Mouse (Mus musculus) MEL (cell line): ENCODE data around the gene Btaf1. TPM values are rescaled to one million over a fixed set of nuclear protein-coding genes. Genes with fewer than 3 reads are reported as not detected.

ENCODE experiments used
- DNase-seq: peaks from one replicate; pipeline ENCODE4 v3.0.0; 2011; ENCODE audit warnings: low read depth, low spot score
- H3K27ac ChIP-seq: 2 replicates; pipeline ENCODE4 v1.5.1; 2012; ENCODE audit warnings: low read depth, mild to moderate bottlenecking, control low read depth, low read length, moderate library complexity; ENCODE audit not compliant: control insufficient read depth
- H3K27me3 ChIP-seq, 2 experiments: fragments of 150-350 bp in 1 of 2; sonication (generic) in 1 of 2; 2 replicates each; pipeline ENCODE4 v1.6.1; 2012; ENCODE audit warnings: low read length in 2 of 2, mild to moderate bottlenecking in 2 of 2, improper control_type of control experiment in 1 of 2, moderate library complexity in 1 of 2; ENCODE audit not compliant: insufficient read depth in 2 of 2, control insufficient read depth in 1 of 2
- H3K36me3 ChIP-seq, 2 experiments: 2 replicates each; pipeline ENCODE4 v1.6.1; 2012 to 2014; ENCODE audit warnings: low read length in 2 of 2, improper control_type of control experiment in 1 of 2, inconsistent platforms in 1 of 2, mild to moderate bottlenecking in 1 of 2; ENCODE audit not compliant: insufficient read depth in 2 of 2, control insufficient read depth in 1 of 2
- H3K4me1 ChIP-seq, 2 experiments: fragments of 150-350 bp in 1 of 2; sonication (generic) in 1 of 2; 2 replicates each; pipeline ENCODE4 v1.6.1; 2012; ENCODE audit warnings: low read length in 2 of 2, improper control_type of control experiment in 1 of 2, mild to moderate bottlenecking in 1 of 2; ENCODE audit not compliant: insufficient read depth in 2 of 2, control insufficient read depth in 1 of 2
- H3K4me3 ChIP-seq, 2 experiments: fragments of 150-350 bp in 1 of 2; sonication (generic) in 1 of 2; 2 replicates each; pipeline ENCODE4 v1.5.1; 2012; ENCODE audit warnings: low read depth in 2 of 2, low read length in 2 of 2, mild to moderate bottlenecking in 2 of 2, moderate library complexity in 2 of 2, control low read depth in 1 of 2, improper control_type of control experiment in 1 of 2; ENCODE audit not compliant: control insufficient read depth in 1 of 2, insufficient read depth in 1 of 2
- H3K79me2 ChIP-seq: 2 replicates; pipeline ENCODE4 v1.6.1; 2012; ENCODE audit warnings: mild to moderate bottlenecking, low read length, moderate library complexity; ENCODE audit not compliant: control insufficient read depth, poor library complexity, insufficient read depth
- H3K9ac ChIP-seq: 2 replicates; pipeline ENCODE4 v1.6.1; 2012; ENCODE audit warnings: low read depth, mild to moderate bottlenecking, control low read depth, low read length, moderate library complexity; ENCODE audit not compliant: control insufficient read depth, poor library complexity, severe bottlenecking
- H3K9me3 ChIP-seq: fragments of 150-350 bp; sonication (generic); replicated peaks from 2 replicates; pipeline ENCODE4 v1.6.1; 2012; ENCODE audit warnings: mild to moderate bottlenecking, low read length, improper control_type of control experiment, moderate library complexity; ENCODE audit not compliant: insufficient read depth
- BHLHE40 ChIP-seq: IDR thresholded peaks from 2 replicates; pipeline ENCODE4 v1.6.1; 2012; ENCODE audit warnings: low read depth, mild to moderate bottlenecking, inconsistent platforms, low read length, improper control_type of control experiment, borderline replicate concordance
- CHD1 ChIP-seq: IDR thresholded peaks from 2 replicates; pipeline ENCODE4 v1.6.1; 2012; ENCODE audit warnings: low read depth, mild to moderate bottlenecking, inconsistent platforms, low read length, improper control_type of control experiment
- CHD2 ChIP-seq: IDR thresholded peaks from 2 replicates; pipeline ENCODE4 v1.6.1; 2011; ENCODE audit warnings: low read length, improper control_type of control experiment
- E2F4 ChIP-seq: IDR thresholded peaks from 2 replicates; pipeline ENCODE4 v1.6.1; 2011; ENCODE audit warnings: low read depth, low read length, improper control_type of control experiment, borderline replicate concordance
- ELF1 ChIP-seq: IDR thresholded peaks from 2 replicates; pipeline ENCODE4 v1.6.1; 2014; ENCODE audit warnings: low read depth, mild to moderate bottlenecking, inconsistent platforms, low read length, improper control_type of control experiment, moderate library complexity
- EP300 ChIP-seq, 2 experiments: IDR thresholded peaks; 2 replicates each; pipeline ENCODE4 v1.6.1; 2011; ENCODE audit warnings: improper control_type of control experiment in 2 of 2, low read length in 2 of 2, low read depth in 1 of 2, mild to moderate bottlenecking in 1 of 2
- ETS1 ChIP-seq: IDR thresholded peaks from 2 replicates; pipeline ENCODE4 v1.6.1; 2012; ENCODE audit warnings: low read depth, mild to moderate bottlenecking, inconsistent platforms, low read length, improper control_type of control experiment, moderate library complexity
- GABPA ChIP-seq: IDR thresholded peaks from 2 replicates; pipeline ENCODE4 v1.6.1; 2012; ENCODE audit warnings: low read depth, mild to moderate bottlenecking, inconsistent platforms, low read length, improper control_type of control experiment, moderate library complexity
- GATA1 ChIP-seq: IDR thresholded peaks from 2 replicates; pipeline ENCODE4 v1.6.1; 2011; ENCODE audit warnings: low read depth, low read length, improper control_type of control experiment
- MAX ChIP-seq: IDR thresholded peaks from 2 replicates; pipeline ENCODE4 v1.6.1; 2011; ENCODE audit warnings: low read length, improper control_type of control experiment
- MEF2A ChIP-seq: IDR thresholded peaks from 2 replicates; pipeline ENCODE4 v1.6.1; 2014; ENCODE audit warnings: low read depth, mild to moderate bottlenecking, inconsistent platforms, low read length, improper control_type of control experiment; ENCODE audit not compliant: poor library complexity, insufficient replicate concordance, severe bottlenecking; ENCODE audit errors: extremely low read depth
- MXI1 ChIP-seq: IDR thresholded peaks from 2 replicates; pipeline ENCODE4 v1.6.1; 2011; ENCODE audit warnings: mild to moderate bottlenecking, low read depth, low read length, improper control_type of control experiment
- MYC ChIP-seq: IDR thresholded peaks from 2 replicates; pipeline ENCODE4 v1.6.1; 2011; ENCODE audit warnings: low read depth, mild to moderate bottlenecking, low read length, improper control_type of control experiment, moderate library complexity
- NELFE ChIP-seq: IDR thresholded peaks from 2 replicates; pipeline ENCODE4 v1.6.1; 2011; ENCODE audit warnings: low read depth, low read length, improper control_type of control experiment
- NRF1 ChIP-seq: IDR thresholded peaks from 2 replicates; pipeline ENCODE4 v1.6.1; 2014; ENCODE audit warnings: low read depth, mild to moderate bottlenecking, inconsistent platforms, low read length, improper control_type of control experiment, moderate library complexity; ENCODE audit not compliant: poor library complexity, insufficient read depth, severe bottlenecking
- POLR2A ChIP-seq, 2 experiments: IDR thresholded peaks; 2 replicates each; pipeline ENCODE4 v1.6.1; 2011 to 2012; ENCODE audit warnings: low read length in 2 of 2, mild to moderate bottlenecking in 2 of 2, control low read depth in 1 of 2, improper control_type of control experiment in 1 of 2, low read depth in 1 of 2, moderate library complexity in 1 of 2; ENCODE audit not compliant: control insufficient read depth in 1 of 2, insufficient read depth in 1 of 2, poor library complexity in 1 of 2
- POLR2AphosphoS2 ChIP-seq: IDR thresholded peaks from 2 replicates; pipeline ENCODE4 v1.6.1; 2011; ENCODE audit warnings: low read length, improper control_type of control experiment
- RAD21 ChIP-seq: IDR thresholded peaks from 2 replicates; pipeline ENCODE4 v1.6.1; 2011; ENCODE audit warnings: mild to moderate bottlenecking, low read depth, low read length, improper control_type of control experiment
- RCOR1 ChIP-seq: IDR thresholded peaks from 2 replicates; pipeline ENCODE4 v1.6.1; 2012; ENCODE audit warnings: low read depth, mild to moderate bottlenecking, inconsistent platforms, low read length, improper control_type of control experiment
- SIN3A ChIP-seq: IDR thresholded peaks from 2 replicates; pipeline ENCODE4 v1.6.1; 2012; ENCODE audit warnings: low read length, improper control_type of control experiment, inconsistent platforms
- TAL1 ChIP-seq: IDR thresholded peaks from 2 replicates; pipeline ENCODE4 v1.6.1; 2012; ENCODE audit warnings: mild to moderate bottlenecking, inconsistent platforms, low read length, moderate library complexity, mixed read lengths
- UBTF ChIP-seq: IDR thresholded peaks from 2 replicates; pipeline ENCODE4 v1.6.1; 2012; ENCODE audit warnings: low read depth, mild to moderate bottlenecking, inconsistent platforms, low read length, improper control_type of control experiment, moderate library complexity, borderline replicate concordance; ENCODE audit not compliant: insufficient read depth
- USF1 ChIP-seq: IDR thresholded peaks from 2 replicates; pipeline ENCODE4 v1.6.1; 2014; ENCODE audit warnings: low read depth, mild to moderate bottlenecking, inconsistent platforms, low read length, improper control_type of control experiment, moderate library complexity
- ZC3H11A ChIP-seq: IDR thresholded peaks from 2 replicates; pipeline ENCODE4 v1.6.1; 2012; ENCODE audit warnings: low read depth, mild to moderate bottlenecking, inconsistent platforms, low read length, improper control_type of control experiment
- ZMIZ1 ChIP-seq: IDR thresholded peaks from 2 replicates; pipeline ENCODE4 v1.6.1; 2012; ENCODE audit warnings: low read depth, mild to moderate bottlenecking, inconsistent platforms, low read length, improper control_type of control experiment, moderate library complexity
- ZNF384 ChIP-seq: IDR thresholded peaks from 2 replicates; pipeline ENCODE4 v1.6.1; 2012; ENCODE audit warnings: low read depth, mild to moderate bottlenecking, inconsistent platforms, low read length, improper control_type of control experiment
- polyA plus RNA-seq, 2 experiments: library from polyadenylated mRNA; stranded (reverse) in 1 of 2; unstranded in 1 of 2; fragments of >175 nt in 1 of 2; fragments of >200 nt in 1 of 2; gene quantifications; 2 replicates each; pipeline versions ENCODE4 v1.2.1 to v1.2.4; 2012; ENCODE audit warnings: low replicate concordance in 2 of 2, low read depth in 1 of 2; ENCODE audit not compliant: insufficient read length in 2 of 2, insufficient read depth in 1 of 2, missing spikeins in 1 of 2
- total RNA-seq: library from RNA; depleted of rRNA; stranded (reverse); fragments of 300-350 nt; gene quantifications from 2 replicates; pipeline ENCODE4 v1.2.3, GENCODE M21; 2012

Btaf1 gene
- total and polyA plus RNA-seq, 3 experiments = 40.1 to 69.5 (median 46.1) TPM

- H3K27ac ChIP-seq = no peak overlapping the region
- H3K9me3 ChIP-seq = no peaks in the 10 kb centered on the region
- no peak overlapping the region for H3K4me3 ChIP-seq
- no peak for DNase-seq
- H3K9ac ChIP-seq = no peak overlapping the region
- TF ChIP-seq TAL1 (no peak), GABPA (no peak), E2F4 (no peak), ZMIZ1 (no peak), MXI1 (no peak), MEF2A (no peak), CHD1 (no peak), UBTF (no peak), CHD2 (no peak), POLR2AphosphoS2 (no peak), ETS1 (no peak), SIN3A (no peak), POLR2A (IDR thresholded peaks at IDR 0.05; ENCODE audit: control insufficient read depth in 1 of 2, insufficient read depth in 1 of 2, low read depth in 1 of 2, low read length in 2 of 2, poor library complexity in 1 of 2) (no peak), GATA1 (no peak)
- H3K79me2 ChIP-seq = no peaks in the 10 kb centered on the region
- no peaks in the 10 kb centered on the region for H3K36me3 ChIP-seq
- H3K27me3 ChIP-seq = no peaks in the 10 kb centered on the region
- H3K4me1 ChIP-seq = no peaks in the 10 kb centered on the region
Observed at GRCm38 (mm10) chr19:37029771-37030170, 103.9 kb downstream of the Btaf1 start.

- no peaks in the 10 kb centered on the region for H3K27me3 ChIP-seq
- no peak overlapping the region for H3K9ac ChIP-seq
- TF ChIP-seq MYC = no peak
- TF ChIP-seq NRF1 = no peak
- no peak for TF ChIP-seq GATA1
- TF ChIP-seq GABPA = no peak
- no peak for TF ChIP-seq MAX
- no peak for TF ChIP-seq UBTF
- no peak for TF ChIP-seq ZNF384
- no peak for TF ChIP-seq ELF1
- no peak for TF ChIP-seq CHD2
- no peak for TF ChIP-seq SIN3A
- no peak for TF ChIP-seq EP300 (IDR thresholded peaks at IDR 0.05; ENCODE audit: low read depth in 1 of 2, low read length in 2 of 2)
- TF ChIP-seq BHLHE40 = no peak
- no peak for TF ChIP-seq USF1
- no peak for TF ChIP-seq NELFE
- TF ChIP-seq ZC3H11A = no peak
- TF ChIP-seq RAD21 = no peak
- TF ChIP-seq MEF2A = no peak
- no peak for TF ChIP-seq ZMIZ1
- no peak for TF ChIP-seq RCOR1
- no peaks in the 10 kb centered on the region for H3K9me3 ChIP-seq
- H3K4me1 ChIP-seq = no peaks in the 10 kb centered on the region
- no peak for DNase-seq
- H3K79me2 ChIP-seq = no peaks in the 10 kb centered on the region
- no peak overlapping the region for H3K4me3 ChIP-seq
- H3K36me3 ChIP-seq = no peaks in the 10 kb centered on the region
- no peak overlapping the region for H3K27ac ChIP-seq
Observed at GRCm38 (mm10) chr19:37031446-37031845, 105.6 kb downstream of the Btaf1 start.
